Mouse (Mus musculus): Measurements from ENCODE around the gene Fgfr2.

Gene Fgfr2

GRCm38 (mm10) chr7:132208946-132209651 lies 914.1 kb downstream of the Fgfr2 start:
- Histone ChIP-seq H3K4me3 (replicated peaks; ENCODE audit: low read length) (no peak overlapping the region), H3K9me3 (ENCODE audit: low read length) (no peaks in the 10 kb centered on the region), H3K4me1 (replicated peaks; ENCODE audit: low read depth, low read length) (no peaks in the 10 kb centered on the region), H3K27me3 (ENCODE audit: insufficient read depth, low read length) (peaks cover 36% of the 10 kb centered on the region), H3K36me3 (ENCODE audit: insufficient read depth, low read length) (no peaks in the 10 kb centered on the region)
- no peak for TF ChIP-seq NANOG (IDR thresholded peaks at IDR 0.05; ENCODE audit: borderline replicate concordance, low read length)
- TF ChIP-seq CTCF (conservative IDR thresholded peaks at IDR 0.05; ENCODE audit: low read length) = no peak
- TF ChIP-seq POU5F1 (IDR thresholded peaks at IDR 0.05; ENCODE audit: borderline replicate concordance, low read length) = no peak

GRCm38 (mm10) chr7:132204073-132204612 lies 919.0 kb downstream of the Fgfr2 start:
- peaks cover 18% of the 10 kb centered on the region for H3K27me3 ChIP-seq (ENCODE audit: insufficient read depth, low read length)
- H3K4me3 ChIP-seq (replicated peaks; ENCODE audit: low read length) = no peak overlapping the region
- no peak for TF ChIP-seq NANOG (IDR thresholded peaks at IDR 0.05; ENCODE audit: borderline replicate concordance, low read length)
- TF ChIP-seq CTCF (conservative IDR thresholded peaks at IDR 0.05; ENCODE audit: low read length) = no peak
- TF ChIP-seq POU5F1 (IDR thresholded peaks at IDR 0.05; ENCODE audit: borderline replicate concordance, low read length) = no peak
- no peaks in the 10 kb centered on the region for H3K9me3 ChIP-seq (ENCODE audit: low read length)
- H3K36me3 ChIP-seq (ENCODE audit: insufficient read depth, low read length) = no peaks in the 10 kb centered on the region
- H3K4me1 ChIP-seq (replicated peaks; ENCODE audit: low read depth, low read length) = no peaks in the 10 kb centered on the region

- H3K9me3 ChIP-seq (ENCODE audit: low read length) = no peaks in the 10 kb centered on the region
- H3K4me1 ChIP-seq (replicated peaks; ENCODE audit: low read depth, low read length) = no peaks in the 10 kb centered on the region
- H3K4me3 ChIP-seq (replicated peaks; ENCODE audit: low read length) = no peak overlapping the region
- H3K36me3 ChIP-seq (ENCODE audit: insufficient read depth, low read length) = no peaks in the 10 kb centered on the region
- TF ChIP-seq CTCF (conservative IDR thresholded peaks at IDR 0.05; ENCODE audit: low read length) (no peak), NANOG (IDR thresholded peaks at IDR 0.05; ENCODE audit: borderline replicate concordance, low read length) (no peak), POU5F1 (IDR thresholded peaks at IDR 0.05; ENCODE audit: borderline replicate concordance, low read length) (no peak)
- peaks cover 12% of the 10 kb centered on the region for H3K27me3 ChIP-seq (ENCODE audit: insufficient read depth, low read length)
Observed at GRCm38 (mm10) chr7:132199686-132200085, 923.5 kb downstream of the Fgfr2 start.

- TF ChIP-seq POU5F1 (IDR thresholded peaks at IDR 0.05; ENCODE audit: borderline replicate concordance, low read length) = no peak
- TF ChIP-seq NANOG (IDR thresholded peaks at IDR 0.05; ENCODE audit: borderline replicate concordance, low read length) = no peak
- no peak; the same call in 1 of the 2 replicates for TF ChIP-seq CTCF (conservative IDR thresholded peaks at IDR 0.05; ENCODE audit: low read length)
- Histone ChIP-seq H3K9me3 (ENCODE audit: low read length) (no peaks in the 10 kb centered on the region), H3K36me3 (ENCODE audit: insufficient read depth, low read length) (no peaks in the 10 kb centered on the region), H3K27me3 (ENCODE audit: insufficient read depth, low read length) (peaks cover 10% of the 10 kb centered on the region), H3K4me1 (replicated peaks; ENCODE audit: low read depth, low read length) (no peaks in the 10 kb centered on the region), H3K4me3 (replicated peaks; ENCODE audit: low read length) (no peak overlapping the region)
Observed at GRCm38 (mm10) chr7:132198806-132199205, 924.3 kb downstream of the Fgfr2 start.

GRCm38 (mm10) chr7:132197817-132198475 lies 925.2 kb downstream of the Fgfr2 start:
- no peaks in the 10 kb centered on the region for H3K4me1 ChIP-seq (replicated peaks; ENCODE audit: low read depth, low read length)
- H3K27me3 ChIP-seq (ENCODE audit: insufficient read depth, low read length) = peaks cover 10% of the 10 kb centered on the region
- H3K4me3 ChIP-seq (replicated peaks; ENCODE audit: low read length) = no peak overlapping the region
- TF ChIP-seq CTCF (conservative IDR thresholded peaks at IDR 0.05; ENCODE audit: low read length) (no peak), POU5F1 (IDR thresholded peaks at IDR 0.05; ENCODE audit: borderline replicate concordance, low read length) (no peak), NANOG (IDR thresholded peaks at IDR 0.05; ENCODE audit: borderline replicate concordance, low read length) (no peak)
- no peaks in the 10 kb centered on the region for H3K9me3 ChIP-seq (ENCODE audit: low read length)
- H3K36me3 ChIP-seq (ENCODE audit: insufficient read depth, low read length) = no peaks in the 10 kb centered on the region

- H3K9me3 ChIP-seq (ENCODE audit: low read length) = no peaks in the 10 kb centered on the region
- no peaks in the 10 kb centered on the region for H3K4me1 ChIP-seq (replicated peaks; ENCODE audit: low read depth, low read length)
- no peak overlapping the region for H3K4me3 ChIP-seq (replicated peaks; ENCODE audit: low read length)
- TF ChIP-seq POU5F1 (IDR thresholded peaks at IDR 0.05; ENCODE audit: borderline replicate concordance, low read length) (no peak), NANOG (IDR thresholded peaks at IDR 0.05; ENCODE audit: borderline replicate concordance, low read length) (no peak), CTCF (conservative IDR thresholded peaks at IDR 0.05; ENCODE audit: low read length) (no peak)
- H3K36me3 ChIP-seq (ENCODE audit: insufficient read depth, low read length) = no peaks in the 10 kb centered on the region
- H3K27me3 ChIP-seq (ENCODE audit: insufficient read depth, low read length) = peaks cover 11% of the 10 kb centered on the region
Observed at GRCm38 (mm10) chr7:132196581-132196980, 926.6 kb downstream of the Fgfr2 start.

- H3K9me3 ChIP-seq (ENCODE audit: low read length) = peaks cover 6% of the 10 kb centered on the region; the same call in 1 of the 2 replicates
- no peak for TF ChIP-seq CTCF (conservative IDR thresholded peaks at IDR 0.05; ENCODE audit: low read length)
- no peak for TF ChIP-seq NANOG (IDR thresholded peaks at IDR 0.05; ENCODE audit: borderline replicate concordance, low read length)
- no peak for TF ChIP-seq POU5F1 (IDR thresholded peaks at IDR 0.05; ENCODE audit: borderline replicate concordance, low read length)
Observed at GRCm38 (mm10) chr7:132193606-132194005, 929.5 kb downstream of the Fgfr2 start.

GRCm38 (mm10) chr7:132187456-132187855 lies 935.7 kb downstream of the Fgfr2 start:
- TF ChIP-seq NANOG (IDR thresholded peaks at IDR 0.05; ENCODE audit: borderline replicate concordance, low read length) (no peak), CTCF (conservative IDR thresholded peaks at IDR 0.05; ENCODE audit: low read length) (no peak), POU5F1 (IDR thresholded peaks at IDR 0.05; ENCODE audit: borderline replicate concordance, low read length) (no peak)
- H3K27me3 ChIP-seq (ENCODE audit: insufficient read depth, low read length) = peaks cover 25% of the 10 kb centered on the region

More at GRCm38 (mm10) chr7:132193606-132194005, 929.5 kb downstream of the Fgfr2 start:
- no peaks in the 10 kb centered on the region for H3K4me1 ChIP-seq (replicated peaks; ENCODE audit: low read depth, low read length)
- H3K27me3 ChIP-seq (ENCODE audit: insufficient read depth, low read length) = peaks cover 26% of the 10 kb centered on the region
- no peaks in the 10 kb centered on the region for H3K36me3 ChIP-seq (ENCODE audit: insufficient read depth, low read length)
- H3K4me3 ChIP-seq (replicated peaks; ENCODE audit: low read length) = no peak overlapping the region

More at GRCm38 (mm10) chr7:132187456-132187855, 935.7 kb downstream of the Fgfr2 start:
- no peak overlapping the region for H3K4me3 ChIP-seq (replicated peaks; ENCODE audit: low read length)
- no peaks in the 10 kb centered on the region for H3K36me3 ChIP-seq (ENCODE audit: insufficient read depth, low read length)
- H3K9me3 ChIP-seq (ENCODE audit: low read length) = peaks cover 21% of the 10 kb centered on the region
- H3K4me1 ChIP-seq (replicated peaks; ENCODE audit: low read depth, low read length) = no peaks in the 10 kb centered on the region

Measured in E14TG2a.4 (cell line).